Mouse (Mus musculus): ENCODE results near the gene Ccdc127. TPM values are rescaled to one million over a fixed set of nuclear protein-coding genes. Genes with fewer than 3 reads are reported as not detected.
A peak's percentile ranks its signal among the peaks of the same experiment; 100 is the strongest.

Gene Ccdc127
- polyA plus RNA-seq, 1 experiment from 2014 or later, result 46.6 TPM

DNA sequence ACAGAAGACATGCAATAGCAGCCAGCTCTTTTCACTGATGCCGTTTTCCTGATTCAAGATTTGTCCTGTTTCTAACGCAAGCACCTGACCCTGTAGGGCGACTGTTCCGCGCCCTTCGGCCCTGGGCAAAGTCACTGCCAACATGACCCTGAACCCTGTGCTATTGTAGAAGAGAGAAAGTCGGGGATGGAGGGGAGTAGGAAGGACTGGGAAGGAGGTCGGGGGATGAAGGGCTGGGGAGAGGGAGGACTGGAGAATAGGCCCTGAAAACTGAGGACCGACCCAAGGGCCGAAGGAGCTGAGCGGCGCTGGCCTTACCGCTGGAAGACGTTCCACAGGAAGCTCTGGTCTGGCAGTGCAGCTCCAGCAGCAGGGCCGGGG lies 33.3 kb upstream of the Ccdc127 start:
- peaks cover 6% of the 10 kb centered on the region for H3K4me1 ChIP-seq (replicated peaks; ENCODE audit: control insufficient read depth, insufficient read depth, low read length)
- peaks cover 22% of the 10 kb centered on the region for H3K36me3 ChIP-seq (ENCODE audit: control insufficient read depth, insufficient read depth, low read length)
- DNase-seq (ENCODE audit: low spot score) (no peak), ATAC-seq (replicated peaks; ENCODE audit: low FRiP score, low TSS enrichment, low read depth) (no peak)
- H3K9me3 ChIP-seq (ENCODE audit: control insufficient read depth, low read length), result no peaks in the 10 kb centered on the region
- peak overlapping the region; percentile 40; the same call in 1 of the 2 replicates for H3K27ac ChIP-seq (ENCODE audit: low read depth)
- no peaks in the 10 kb centered on the region for H3K27me3 ChIP-seq (replicated peaks; ENCODE audit: control insufficient read depth, insufficient read depth, low read length)
- H3K4me2 ChIP-seq (ENCODE audit: low read length), result peak overlapping the region; percentile 71
- H3K4me3 ChIP-seq (ENCODE audit: low read depth, low read length), result peak overlapping the region; percentile 74
- H3K9ac ChIP-seq (ENCODE audit: low read length), result peak overlapping the region; percentile 71
- WGBS, result 2% methylated on average over 15 of the region's 15 CpGs

DNA sequence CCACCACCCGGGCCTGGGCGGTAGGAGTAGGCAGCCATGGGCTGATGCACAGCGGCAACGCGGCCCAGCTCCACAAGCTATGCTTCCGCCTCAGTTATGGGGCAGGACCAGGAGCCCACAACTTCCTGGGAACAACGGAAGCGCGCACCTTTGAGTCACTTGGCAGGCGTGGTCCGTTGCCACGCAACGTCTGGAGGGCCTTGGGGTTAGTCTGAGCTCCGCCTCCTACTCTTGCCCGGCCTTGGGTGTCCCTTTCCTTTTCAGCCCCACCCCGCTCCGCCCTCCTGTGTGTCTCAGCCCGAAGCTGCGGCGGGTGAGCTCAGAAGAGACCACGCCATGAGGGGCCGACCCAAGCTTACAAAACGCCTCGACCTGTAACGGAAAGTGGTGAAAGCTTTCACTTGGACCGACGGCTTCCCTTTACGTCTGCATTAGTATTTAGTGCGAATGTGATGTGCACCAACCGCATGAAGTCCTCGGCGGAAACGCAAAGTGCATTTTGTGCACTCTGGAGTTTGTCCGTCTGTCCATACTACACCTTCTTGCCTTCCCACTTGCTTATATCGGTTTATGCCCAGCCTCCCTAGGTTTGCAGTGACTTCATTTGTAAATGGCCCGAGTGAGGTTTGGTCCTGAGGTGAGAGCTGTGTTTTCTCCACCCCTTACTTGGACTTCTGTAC lies 32.8 kb upstream of the Ccdc127 start, which contains the start of gene Pdcd6:
Pdcd6 (minus strand) TSS at position 411 of the 680 bp plus-strand sequence.
- H3K27ac ChIP-seq (ENCODE audit: low read depth), result peak within 1 kb of the TSS; percentile 40; the same call in 1 of the 2 replicates
- H3K4me2 ChIP-seq (ENCODE audit: low read length), result peak within 1 kb of the TSS; percentile 71
- H3K27me3 ChIP-seq (replicated peaks; ENCODE audit: control insufficient read depth, insufficient read depth, low read length), result no peaks in the 10 kb centered on the region
- ATAC-seq (replicated peaks; ENCODE audit: low FRiP score, low TSS enrichment, low read depth) (peak; percentile 99), DNase-seq (ENCODE audit: low spot score) (peak; percentile 92)
- H3K9me3 ChIP-seq (ENCODE audit: control insufficient read depth, low read length), result no peaks in the 10 kb centered on the region
- peak within 1 kb of the TSS; percentile 71 for H3K9ac ChIP-seq (ENCODE audit: low read length)
- WGBS, result under 1% methylated on average over 36 of the region's 36 CpGs
- H3K36me3 ChIP-seq (ENCODE audit: control insufficient read depth, insufficient read depth, low read length), result peaks cover 27% of the 10 kb centered on the region
- H3K4me3 ChIP-seq (ENCODE audit: low read depth, low read length), result peak within 1 kb of the TSS; percentile 74
- H3K4me1 ChIP-seq (replicated peaks; ENCODE audit: control insufficient read depth, insufficient read depth, low read length), result peaks cover 6% of the 10 kb centered on the region

DNA sequence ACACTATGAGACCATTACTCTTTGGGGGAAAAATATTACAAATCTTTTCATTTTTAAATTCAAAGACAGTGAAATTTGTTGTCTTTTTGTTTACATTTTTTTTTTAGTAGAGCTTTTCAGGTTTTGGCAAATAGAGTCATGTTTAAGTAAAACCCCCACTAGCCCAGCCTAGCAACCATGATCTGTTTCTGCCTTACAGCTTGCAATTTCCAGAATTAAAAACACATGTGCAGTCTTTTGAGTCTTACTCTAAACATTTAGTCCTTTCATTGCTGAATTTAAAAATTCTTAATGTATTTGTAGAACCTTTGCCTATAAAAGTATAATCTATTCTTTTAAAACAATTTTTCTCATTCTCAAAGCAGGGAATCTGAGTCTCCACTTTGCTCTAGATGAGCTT lies 20.8 kb upstream of the Ccdc127 start:
- H3K4me1 ChIP-seq (replicated peaks; ENCODE audit: control insufficient read depth, insufficient read depth, low read length), result no peaks in the 10 kb centered on the region
- no peaks in the 10 kb centered on the region for H3K27me3 ChIP-seq (replicated peaks; ENCODE audit: control insufficient read depth, insufficient read depth, low read length)
- no peak overlapping the region for H3K9ac ChIP-seq (ENCODE audit: low read length)
- H3K4me3 ChIP-seq (ENCODE audit: low read depth, low read length), result no peak overlapping the region
- no peaks in the 10 kb centered on the region for H3K9me3 ChIP-seq (ENCODE audit: control insufficient read depth, low read length)
- peaks cover 78% of the 10 kb centered on the region for H3K36me3 ChIP-seq (ENCODE audit: control insufficient read depth, insufficient read depth, low read length)
- H3K27ac ChIP-seq (ENCODE audit: low read depth), result no peak overlapping the region
- no peak for ATAC-seq (replicated peaks; ENCODE audit: low FRiP score, low TSS enrichment, low read depth)
- no peak overlapping the region for H3K4me2 ChIP-seq (ENCODE audit: low read length)
- DNase-seq (ENCODE audit: low spot score), result no peak

- DNase-seq (ENCODE audit: low spot score), result no peak
- no peak overlapping the region for H3K27ac ChIP-seq (ENCODE audit: low read depth)
- ATAC-seq (replicated peaks; ENCODE audit: low FRiP score, low TSS enrichment, low read depth), result 0 out of 2 replicates have a peak, but pooled peaks have one; percentile 43
- WGBS, result 50% methylated on average over 3 of the region's 3 CpGs
- H3K9ac ChIP-seq (ENCODE audit: low read length), result no peak overlapping the region
- no peak overlapping the region for H3K4me2 ChIP-seq (ENCODE audit: low read length)
- H3K4me3 ChIP-seq (ENCODE audit: low read depth, low read length), result no peak overlapping the region
- H3K36me3 ChIP-seq (ENCODE audit: control insufficient read depth, insufficient read depth, low read length), result peaks cover 81% of the 10 kb centered on the region
- H3K4me1 ChIP-seq (replicated peaks; ENCODE audit: control insufficient read depth, insufficient read depth, low read length), result no peaks in the 10 kb centered on the region
- no peaks in the 10 kb centered on the region for H3K9me3 ChIP-seq (ENCODE audit: control insufficient read depth, low read length)
- H3K27me3 ChIP-seq (replicated peaks; ENCODE audit: control insufficient read depth, insufficient read depth, low read length), result no peaks in the 10 kb centered on the region
Observed at GRCm38 (mm10) chr13:74341036-74341435, 9.1 kb upstream of the Ccdc127 start.

- WGBS, result under 1% methylated on average over 15 of the region's 15 CpGs
- H3K27me3 ChIP-seq (replicated peaks; ENCODE audit: control insufficient read depth, insufficient read depth, low read length), result no peaks in the 10 kb centered on the region
- H3K4me2 ChIP-seq (ENCODE audit: low read length), result peak overlapping the region; percentile 84
- peaks cover 13% of the 10 kb centered on the region for H3K4me1 ChIP-seq (replicated peaks; ENCODE audit: control insufficient read depth, insufficient read depth, low read length)
- peaks cover 25% of the 10 kb centered on the region for H3K36me3 ChIP-seq (ENCODE audit: control insufficient read depth, insufficient read depth, low read length)
- H3K27ac ChIP-seq (ENCODE audit: low read depth), result peak overlapping the region; percentile 54; the same call in 1 of the 2 replicates
- peak overlapping the region; percentile 91 for H3K9ac ChIP-seq (ENCODE audit: low read length)
- peak overlapping the region; percentile 93 for H3K4me3 ChIP-seq (ENCODE audit: low read depth, low read length)
- no peak; the same call in 1 of the 2 replicates for ATAC-seq (replicated peaks; ENCODE audit: low FRiP score, low TSS enrichment, low read depth)
- no peak for DNase-seq (ENCODE audit: low spot score)
- H3K9me3 ChIP-seq (ENCODE audit: control insufficient read depth, low read length), result no peaks in the 10 kb centered on the region
Observed at GRCm38 (mm10) chr13:74350435-74350906, 362 bp downstream of the Ccdc127 start.

DNA sequence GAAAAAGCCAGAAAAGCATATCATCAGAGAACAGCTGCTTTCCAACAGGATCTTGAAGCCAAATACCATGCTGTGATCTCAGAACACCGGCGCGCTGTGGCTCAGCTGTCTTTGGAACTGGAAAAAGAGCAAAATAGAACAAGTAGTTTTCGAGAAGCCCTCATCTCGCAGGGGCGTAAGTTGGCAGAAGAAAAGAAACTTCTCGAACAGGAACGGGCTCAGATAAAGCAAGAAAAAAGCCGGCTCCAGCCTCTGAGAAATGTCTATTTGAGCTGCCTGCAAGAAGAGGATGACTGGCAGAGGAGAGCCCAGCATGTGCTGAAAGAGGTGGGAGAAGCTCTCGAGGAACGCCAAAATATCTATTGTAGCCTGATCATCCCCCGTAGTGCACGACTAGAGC lies 6.4 kb downstream of the Ccdc127 start:
- no peak overlapping the region for H3K4me3 ChIP-seq (ENCODE audit: low read depth, low read length)
- no peak overlapping the region for H3K9ac ChIP-seq (ENCODE audit: low read length)
- H3K27ac ChIP-seq (ENCODE audit: low read depth), result no peak overlapping the region
- no peak for ATAC-seq (replicated peaks; ENCODE audit: low FRiP score, low TSS enrichment, low read depth)
- no peak overlapping the region for H3K4me2 ChIP-seq (ENCODE audit: low read length)
- 95% methylated on average over 13 of the region's 13 CpGs for WGBS
- H3K4me1 ChIP-seq (replicated peaks; ENCODE audit: control insufficient read depth, insufficient read depth, low read length), result no peaks in the 10 kb centered on the region
- no peaks in the 10 kb centered on the region for H3K9me3 ChIP-seq (ENCODE audit: control insufficient read depth, low read length)
- H3K27me3 ChIP-seq (replicated peaks; ENCODE audit: control insufficient read depth, insufficient read depth, low read length), result no peaks in the 10 kb centered on the region
- peaks cover 81% of the 10 kb centered on the region for H3K36me3 ChIP-seq (ENCODE audit: control insufficient read depth, insufficient read depth, low read length)
- no peak for DNase-seq (ENCODE audit: low spot score)

DNA sequence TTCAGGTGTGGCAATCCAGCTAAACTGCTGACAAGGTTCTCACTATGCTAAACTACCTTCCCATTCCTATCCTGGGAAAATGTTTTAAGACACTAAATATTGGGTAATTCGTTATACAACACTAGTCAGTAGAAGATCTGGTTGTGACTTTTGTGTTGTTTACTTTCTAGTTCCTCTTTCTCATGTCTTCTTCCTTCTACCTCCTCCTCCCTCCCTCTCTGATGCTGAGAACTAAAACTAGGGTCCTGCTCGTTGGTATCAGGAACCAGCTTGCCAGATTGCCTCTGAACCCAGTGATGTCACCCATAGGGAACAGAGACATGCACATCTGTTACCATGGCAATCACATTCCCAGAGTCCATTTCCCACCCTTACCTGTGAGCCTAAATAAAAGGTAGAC lies 12.1 kb downstream of the Ccdc127 start:
- no peak overlapping the region for H3K4me2 ChIP-seq (ENCODE audit: low read length)
- H3K27me3 ChIP-seq (replicated peaks; ENCODE audit: control insufficient read depth, insufficient read depth, low read length), result no peaks in the 10 kb centered on the region
- no peak overlapping the region for H3K9ac ChIP-seq (ENCODE audit: low read length)
- WGBS, result 72% methylated on average over 2 of the region's 2 CpGs
- no peak for DNase-seq (ENCODE audit: low spot score)
- no peak for ATAC-seq (replicated peaks; ENCODE audit: low FRiP score, low TSS enrichment, low read depth)
- H3K9me3 ChIP-seq (ENCODE audit: control insufficient read depth, low read length), result no peaks in the 10 kb centered on the region
- H3K27ac ChIP-seq (ENCODE audit: low read depth), result no peak overlapping the region
- H3K36me3 ChIP-seq (ENCODE audit: control insufficient read depth, insufficient read depth, low read length), result peaks cover 44% of the 10 kb centered on the region
- H3K4me1 ChIP-seq (replicated peaks; ENCODE audit: control insufficient read depth, insufficient read depth, low read length), result no peaks in the 10 kb centered on the region
- no peak overlapping the region for H3K4me3 ChIP-seq (ENCODE audit: low read depth, low read length)

- ATAC-seq (replicated peaks; ENCODE audit: low FRiP score, low TSS enrichment, low read depth) (peak; percentile 38; the same call in 1 of the 2 replicates), DNase-seq (ENCODE audit: low spot score) (no peak)
- Histone ChIP-seq H3K4me3 (ENCODE audit: low read depth, low read length) (no peak overlapping the region), H3K9me3 (ENCODE audit: control insufficient read depth, low read length) (no peaks in the 10 kb centered on the region), H3K27ac (ENCODE audit: low read depth) (no peak overlapping the region), H3K4me1 (replicated peaks; ENCODE audit: control insufficient read depth, insufficient read depth, low read length) (no peaks in the 10 kb centered on the region), H3K36me3 (ENCODE audit: control insufficient read depth, insufficient read depth, low read length) (peaks cover 33% of the 10 kb centered on the region), H3K9ac (ENCODE audit: low read length) (no peak overlapping the region), H3K4me2 (ENCODE audit: low read length) (no peak overlapping the region), H3K27me3 (replicated peaks; ENCODE audit: control insufficient read depth, insufficient read depth, low read length) (no peaks in the 10 kb centered on the region)
- 88% methylated on average over 13 of the region's 13 CpGs for WGBS
Observed at GRCm38 (mm10) chr13:74363176-74363858, 13.2 kb downstream of the Ccdc127 start.

Measured in intestine, embryonic 14.5 days (tissue).